Mouse (Mus musculus) olfactory bulb, adult 2 months (tissue): ENCODE measurements around the gene Rala.

Source experiments
- CTCF ChIP-seq: fragments of 200-500 bp; IDR thresholded peaks from 2 replicates; pipeline ENCODE4 v1.5.1; 2012; ENCODE audit warnings: low read depth, mild to moderate bottlenecking, low read length, moderate library complexity; ENCODE audit not compliant: insufficient read depth
- POLR2A ChIP-seq: fragments of 200-500 bp; IDR thresholded peaks from 2 replicates; pipeline ENCODE4 v1.6.1; 2012; ENCODE audit warnings: mild to moderate bottlenecking, low read depth, low read length, moderate library complexity; ENCODE audit not compliant: insufficient read depth

- no peak for TF ChIP-seq CTCF
- no peak for TF ChIP-seq POLR2A
Observed at GRCm38 (mm10) chr13:17949555-17949954, 5.5 kb upstream of the Rala start.
